Mouse (Mus musculus): ENCODE measurements around the gene Vps37d.

The Vps37d gene

DNA sequence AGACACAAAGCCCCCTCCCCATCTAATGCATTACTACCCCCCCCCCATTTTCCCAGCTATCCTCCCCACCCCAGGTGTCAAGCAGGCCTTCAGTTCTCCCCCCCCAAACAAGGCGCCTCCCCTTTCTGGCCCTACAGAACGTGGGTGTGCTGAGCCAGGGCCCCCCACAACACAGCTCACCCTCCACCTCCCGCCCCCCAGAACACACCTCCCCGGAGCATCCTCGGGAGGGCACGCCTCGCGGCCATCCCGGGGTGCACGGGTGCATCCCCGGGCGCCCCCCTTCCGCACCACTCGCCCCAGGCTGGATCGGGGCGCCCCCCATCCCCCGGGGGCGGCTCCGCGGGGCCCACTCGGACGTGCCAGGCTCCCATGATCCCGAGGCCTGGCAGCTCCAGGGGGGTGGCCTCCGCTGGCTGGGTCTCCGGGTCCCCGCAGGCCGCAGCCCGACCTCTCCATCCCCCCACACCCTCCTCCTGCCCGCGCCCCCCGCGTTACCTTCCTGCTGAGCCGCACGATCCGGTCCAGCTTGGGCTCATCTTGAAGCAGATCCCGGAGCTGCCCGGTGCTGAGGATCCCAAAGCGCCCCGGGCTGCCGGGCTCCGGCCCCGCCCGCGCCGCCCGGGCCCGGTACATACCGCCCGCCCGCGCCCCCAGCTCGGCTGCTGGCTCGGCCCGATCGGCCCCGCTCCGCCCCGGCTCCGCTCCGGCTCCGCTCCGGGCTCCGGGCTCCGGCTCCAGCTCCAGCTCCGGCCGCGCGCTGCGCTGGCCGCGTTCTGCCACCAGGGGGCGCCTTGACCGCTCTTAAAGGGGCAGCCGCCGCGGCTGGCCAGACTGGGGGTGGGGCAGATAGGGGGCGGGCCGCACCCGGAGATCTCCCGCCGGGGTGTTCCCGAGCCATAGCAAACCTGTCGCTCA is at the start of gene Vps37d:
Gene Vps37d (minus strand): TSS at position 703 of the 918 bp plus-strand sequence.
- DNase-seq (ENCODE audit: low read depth, low spot score) = peak; percentile 85

DNA sequence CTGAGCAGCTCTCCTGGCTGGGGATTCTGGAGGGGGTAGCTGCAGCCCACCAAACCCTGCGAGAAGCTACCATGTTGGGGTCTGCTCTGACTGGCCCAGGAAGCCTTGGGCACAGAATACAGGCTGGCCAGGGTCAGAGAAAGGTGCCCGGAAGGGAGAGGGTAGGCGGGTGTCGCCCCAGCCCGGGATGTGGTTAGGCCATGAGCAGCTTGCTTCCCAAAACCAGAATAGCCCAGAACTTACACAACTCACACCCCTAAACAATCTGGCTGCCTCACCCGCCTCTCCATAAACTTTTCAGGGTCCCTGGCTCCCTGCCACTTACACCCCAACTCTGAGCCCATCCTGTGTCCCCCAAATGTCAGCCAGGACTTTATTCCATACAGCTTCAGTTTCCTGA is 49.6 kb upstream of the Vps37d start:
- DNase-seq (ENCODE audit: low read depth, low spot score) = no peak

GRCm38 (mm10) chr5:135126121-135126520 is 48.1 kb upstream of the Vps37d start:
- no peak for DNase-seq (ENCODE audit: low read depth, low spot score)

GRCm38 (mm10) chr5:135120753-135121152 is 42.7 kb upstream of the Vps37d start:
- DNase-seq (ENCODE audit: low read depth, low spot score) = no peak

DNA sequence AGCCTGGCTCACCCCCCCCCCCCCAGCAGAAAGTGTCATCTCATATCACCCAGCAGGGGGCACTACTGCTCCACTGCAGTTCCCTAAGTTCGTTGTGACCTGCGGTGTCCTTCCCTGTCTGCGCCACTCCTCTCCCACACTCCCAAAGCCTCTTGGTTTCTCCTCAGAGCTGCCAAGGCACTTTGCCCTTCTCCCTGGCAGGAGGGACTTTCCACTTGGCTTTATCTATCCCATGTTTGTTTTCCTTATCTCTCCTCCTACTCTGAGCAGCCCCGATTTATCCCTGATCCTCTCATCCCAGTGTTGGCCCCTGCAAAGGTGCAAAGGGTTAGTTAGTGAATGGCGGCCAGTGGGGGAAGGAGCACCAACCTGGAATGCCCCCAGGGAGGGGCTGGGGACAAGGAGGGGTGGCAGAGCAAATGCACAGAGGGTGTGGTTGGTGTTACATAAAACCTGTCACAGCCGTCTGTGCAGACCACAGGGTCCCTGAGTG is 40.6 kb upstream of the Vps37d start:
- peak; percentile 65 for DNase-seq (ENCODE audit: low read depth, low spot score)

DNA sequence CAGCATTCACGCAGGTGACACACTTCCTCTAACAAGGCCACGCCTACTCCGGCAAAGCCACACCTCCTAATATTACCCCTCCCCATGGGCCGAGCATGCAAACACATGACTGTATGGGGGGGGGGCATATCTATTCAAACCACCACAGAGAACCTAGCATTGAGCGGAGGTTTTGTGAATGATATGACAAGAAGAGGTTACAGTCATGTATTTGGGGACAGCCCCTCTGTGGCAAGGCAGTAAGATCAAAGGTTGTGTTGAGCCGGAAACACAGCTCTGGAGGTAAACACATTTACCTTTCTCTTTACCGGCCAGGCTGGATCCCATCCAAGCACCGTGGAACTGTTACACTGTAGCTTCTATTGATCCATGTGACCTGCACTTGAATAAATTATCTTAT is 37.2 kb upstream of the Vps37d start:
- peak; percentile 88 for DNase-seq (ENCODE audit: low read depth, low spot score)

DNA sequence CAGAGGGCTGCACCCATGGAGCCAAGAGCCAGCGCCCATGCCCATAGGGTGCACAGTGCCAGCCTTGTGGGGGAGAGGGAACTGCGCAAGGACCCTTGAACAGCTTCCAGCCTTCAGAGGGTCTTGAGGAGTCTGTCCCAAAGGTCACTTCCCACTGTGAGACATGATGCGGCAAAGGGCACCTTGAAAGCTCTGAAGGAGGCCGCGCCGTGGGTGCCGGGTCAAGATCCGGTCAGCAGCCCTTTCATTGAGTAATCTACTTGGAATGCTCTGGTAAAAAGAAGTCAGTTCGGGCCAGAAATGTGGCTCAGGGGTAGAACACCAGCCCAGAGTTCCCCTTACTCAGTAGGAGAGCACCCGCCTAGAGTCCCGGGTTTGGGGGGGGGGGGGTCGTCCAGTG is 35.7 kb upstream of the Vps37d start:
- DNase-seq (ENCODE audit: low read depth, low spot score) = no peak

GRCm38 (mm10) chr5:135109976-135110375 is 31.9 kb upstream of the Vps37d start:
- no peak for DNase-seq (ENCODE audit: low read depth, low spot score)

DNA sequence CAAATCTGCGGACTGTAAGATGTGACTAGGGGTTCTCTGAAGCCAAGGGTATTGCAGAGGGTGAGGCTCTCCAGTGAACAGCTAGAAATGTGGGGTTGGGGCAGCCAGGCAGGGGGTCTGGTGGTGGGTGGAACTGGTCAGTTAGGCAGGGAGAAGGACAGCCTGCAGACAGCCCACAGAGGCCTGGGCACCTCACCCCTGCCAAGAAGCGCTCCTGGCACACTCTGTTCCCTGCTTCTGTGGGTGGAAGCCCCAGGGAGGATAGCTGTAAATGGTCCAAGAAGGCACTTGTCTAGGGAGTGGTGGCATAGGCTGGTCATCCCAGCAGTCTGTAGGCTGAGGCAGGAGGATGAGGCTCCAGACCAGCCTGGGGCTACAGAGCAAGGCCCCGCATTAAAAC is 31.4 kb upstream of the Vps37d start:
- no peak for DNase-seq (ENCODE audit: low read depth, low spot score)

GRCm38 (mm10) chr5:135109017-135109416 is 31.0 kb upstream of the Vps37d start:
- no peak for DNase-seq (ENCODE audit: low read depth, low spot score)

GRCm38 (mm10) chr5:135107521-135108501 is 29.7 kb upstream of the Vps37d start:
- DNase-seq (ENCODE audit: low read depth, low spot score) = peak; percentile 57

DNA sequence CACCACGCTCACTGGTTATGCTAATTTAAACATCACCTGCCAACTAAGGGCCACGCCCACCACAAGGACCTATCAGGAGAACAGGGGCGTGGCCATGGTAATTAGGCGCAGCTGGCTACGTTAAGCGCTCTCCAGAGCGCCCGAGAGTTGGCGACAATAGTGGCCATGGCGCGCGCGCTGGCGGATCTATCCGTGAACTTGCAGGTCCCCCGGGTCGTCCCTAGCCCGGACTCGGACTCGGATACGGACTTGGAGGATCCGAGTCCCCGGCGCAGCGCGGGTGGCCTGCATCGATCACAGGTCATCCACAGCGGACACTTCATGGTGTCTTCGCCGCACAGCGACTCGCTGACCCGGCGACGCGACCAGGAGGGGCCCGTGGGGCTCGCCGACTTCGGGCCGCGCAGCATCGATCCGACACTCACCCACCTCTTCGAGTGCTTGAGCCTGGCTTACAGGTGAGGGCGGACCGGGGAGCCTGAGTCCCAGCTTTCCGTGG is 28.7 kb upstream of the Vps37d start:
- DNase-seq (ENCODE audit: low read depth, low spot score) = peak; percentile 87

DNA sequence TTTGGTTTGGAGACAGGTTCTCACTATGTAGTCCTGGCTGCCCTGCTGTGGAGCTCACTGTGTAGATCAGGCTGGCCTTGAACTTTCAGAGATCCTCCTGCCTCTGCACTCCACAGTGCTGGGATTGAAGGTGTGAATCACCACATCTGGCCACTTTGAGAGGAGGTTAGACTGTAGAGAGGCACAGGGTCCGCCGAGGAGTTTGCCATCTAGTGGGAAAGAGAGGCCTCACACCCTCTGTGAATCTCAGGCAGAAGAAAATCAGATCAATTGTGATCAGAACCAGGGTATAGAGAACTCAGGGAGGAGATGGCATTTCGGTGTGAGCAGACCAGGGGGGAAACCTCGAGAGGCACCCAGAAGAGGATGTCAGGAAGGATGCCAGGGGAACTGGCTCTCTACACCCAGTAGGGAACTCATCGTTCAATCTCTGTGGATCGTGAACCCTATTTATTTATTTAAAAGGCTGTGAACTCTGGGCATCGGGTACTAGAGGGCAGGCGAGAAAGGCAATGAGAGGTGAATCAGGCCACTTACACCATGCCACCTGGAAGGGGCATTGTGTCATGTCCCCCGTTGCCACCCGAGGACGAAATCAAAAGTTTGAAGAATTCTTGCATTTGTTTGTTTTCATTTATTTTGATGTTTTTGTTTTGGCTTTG is 26.1 kb upstream of the Vps37d start:
- DNase-seq (ENCODE audit: low read depth, low spot score) = peak; percentile 42

- DNase-seq (ENCODE audit: low read depth, low spot score) = no peak
Measured at GRCm38 (mm10) chr5:135100981-135101380, 22.9 kb upstream of the Vps37d start.

- DNase-seq (ENCODE audit: low read depth, low spot score) = no peak
Measured at GRCm38 (mm10) chr5:135089653-135090052, 11.6 kb upstream of the Vps37d start, which contains the start of gene Mlxipl. TSS of gene Mlxipl (plus strand) at chr5:135089890.

- DNase-seq (ENCODE audit: low read depth, low spot score) = no peak
Measured at GRCm38 (mm10) chr5:135086871-135087270, 8.8 kb upstream of the Vps37d start.

- no peak for DNase-seq (ENCODE audit: low read depth, low spot score)
Measured at GRCm38 (mm10) chr5:135080539-135080938, 2.5 kb upstream of the Vps37d start.

DNA sequence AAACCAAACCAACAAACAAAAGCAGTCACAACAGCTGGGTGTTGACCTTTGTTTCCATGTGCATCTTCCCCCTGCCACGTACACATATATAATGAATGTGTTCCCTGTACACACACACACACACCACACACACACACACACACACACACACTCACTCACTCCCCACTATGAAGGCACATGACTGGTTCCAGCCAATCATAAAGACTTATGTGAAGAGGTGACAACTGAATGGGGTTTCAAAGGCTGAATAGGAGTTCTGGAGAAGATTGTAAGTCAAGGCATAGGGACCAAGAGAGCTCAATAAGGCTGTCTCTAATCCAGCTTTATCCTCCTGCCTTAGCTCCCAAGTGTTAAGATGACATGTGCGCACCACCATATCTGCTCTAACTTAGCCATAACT is 1.5 kb upstream of the Vps37d start:
- no peak for DNase-seq (ENCODE audit: low read depth, low spot score)

DNA sequence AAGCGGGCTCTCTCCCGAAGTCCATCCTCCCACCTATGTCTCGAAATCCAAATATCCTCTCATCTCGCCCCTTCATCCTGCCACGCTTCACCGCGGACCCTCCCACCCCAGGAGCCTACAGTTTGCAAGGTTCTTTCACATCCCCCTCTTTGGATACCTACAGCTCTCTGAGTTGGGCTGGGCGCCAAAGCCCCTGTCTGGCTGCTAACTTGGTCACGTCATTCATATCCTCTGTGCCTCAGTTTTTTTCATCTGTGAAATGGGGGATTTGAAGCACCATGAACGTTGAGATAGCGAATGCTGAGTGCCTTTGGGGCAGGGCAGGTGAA is 380 bp upstream of the Vps37d start:
- DNase-seq (ENCODE audit: low read depth, low spot score) = no peak

DNA sequence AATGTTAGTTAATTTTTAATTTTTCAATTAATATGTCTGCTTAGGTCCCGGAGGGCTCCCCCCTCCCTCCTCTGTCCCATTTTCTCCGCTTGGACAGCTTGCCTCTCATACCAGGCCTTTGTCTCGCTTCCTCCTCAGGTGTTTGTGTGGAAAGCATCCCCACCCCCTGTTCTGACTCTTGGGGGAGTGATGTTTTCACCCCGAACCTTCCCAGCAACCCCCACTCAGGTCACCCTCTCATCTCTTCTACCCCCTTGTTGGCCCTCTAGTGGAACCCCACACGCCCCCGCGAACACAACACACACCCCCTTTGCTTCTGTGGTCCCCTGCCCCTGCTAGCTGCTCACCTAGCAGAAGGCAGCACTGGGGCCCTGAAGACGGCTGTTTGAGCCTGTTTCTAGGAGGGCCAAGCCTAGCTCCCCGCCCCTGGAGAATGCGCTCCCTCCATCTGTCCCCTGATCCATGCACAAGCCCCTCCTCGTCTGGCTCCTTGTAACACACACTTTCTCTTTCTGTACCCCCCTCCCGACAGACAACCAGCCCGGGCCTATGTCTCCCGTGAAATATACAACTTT is 1.0 kb downstream of the Vps37d start:
- no peak for DNase-seq (ENCODE audit: low read depth, low spot score)

- no peak for DNase-seq (ENCODE audit: low read depth, low spot score)
Measured at GRCm38 (mm10) chr5:135076368-135076767, 1.7 kb downstream of the Vps37d start.
